Mouse (Mus musculus) lung, adult 2 months (tissue): ENCODE measurements at regions not wholly inside any gene's neighbourhood (a gene's known extent, or its start where the extent isn't known, plus 50 kb on each side); places are given as distances from the start of the nearest gene placed in this dataset.

Experiments used
- CTCF ChIP-seq: fragments of 200-500 bp; IDR thresholded peaks from 2 replicates; pipeline ENCODE4 v1.5.1; 2011; ENCODE audit warnings: mild to moderate bottlenecking, low read length, control low read depth; ENCODE audit not compliant: insufficient read depth
- POLR2A ChIP-seq: fragments of 200-500 bp; IDR thresholded peaks from 2 replicates; pipeline ENCODE4 v1.6.1; 2011; ENCODE audit warnings: low read depth, mild to moderate bottlenecking, control low read depth, low read length, borderline replicate concordance; ENCODE audit errors: extremely low read depth

- TF ChIP-seq POLR2A, result no peak
- TF ChIP-seq CTCF, result no peak
Observed at GRCm38 (mm10) chr2:48378749-48379148, 435.2 kb upstream of the Acvr2a start.
